Mouse (Mus musculus) liver, embryonic 14.5 days (tissue): Measurements from ENCODE around the gene Pum1.

Experiments used
- CTCF ChIP-seq: IDR thresholded peaks from 2 replicates; pipeline ENCODE4 v1.5.1; 2016; ENCODE audit warnings: antibody characterized with exemption, low read depth, control low read depth
- EP300 ChIP-seq: IDR thresholded peaks from 2 replicates; pipeline ENCODE4 v1.6.1; 2016; ENCODE audit warnings: antibody characterized with exemption, low read depth

DNA sequence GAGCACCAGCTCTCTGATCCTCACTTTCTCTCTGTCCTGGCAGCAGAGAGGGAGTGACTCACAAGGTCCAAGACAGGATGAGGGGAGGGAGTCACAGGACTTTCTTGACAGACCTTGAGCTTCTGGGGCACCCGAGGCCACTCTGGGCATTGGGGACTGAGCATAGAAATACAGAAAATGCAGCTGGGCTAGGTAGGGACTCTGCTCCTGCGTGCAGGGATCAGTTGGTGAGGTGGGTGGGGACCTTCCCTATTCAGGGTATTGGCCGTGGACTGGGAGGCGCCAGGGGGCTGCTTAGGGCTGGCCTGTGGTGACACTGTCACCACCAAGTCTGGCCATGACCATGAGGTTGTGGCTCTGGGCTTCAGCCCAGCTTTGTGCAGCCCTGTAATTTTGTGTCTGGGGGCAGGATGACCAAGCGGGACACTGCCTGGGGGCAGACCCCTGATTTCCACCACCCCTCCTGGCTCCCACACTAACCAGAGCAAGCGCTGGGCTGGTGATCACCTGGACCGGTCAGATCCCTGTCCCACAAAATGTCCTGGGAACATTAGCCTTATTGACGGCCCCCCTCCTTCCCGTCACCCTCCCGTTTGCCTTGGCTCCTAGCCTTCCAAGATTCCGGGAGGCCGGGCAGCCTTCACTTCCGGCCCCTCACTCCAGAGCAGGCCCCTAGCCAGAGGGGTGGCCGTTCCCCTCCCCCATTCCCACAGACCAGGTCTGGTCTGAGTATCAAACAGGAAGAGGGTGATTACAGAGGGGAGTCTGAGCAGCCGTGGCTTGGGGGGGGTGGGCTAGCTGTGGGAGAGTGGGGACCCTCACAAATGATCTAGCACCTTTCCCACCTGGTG lies 134.3 kb downstream of the Pum1 start:
- TF ChIP-seq EP300: no peak
- TF ChIP-seq CTCF: no peak
